Comparison of ENCODE assay signal across 9 mouse cellular contexts in genomic region chr4:96590911-96591790, GRCm38 (mm10). TPM values are rescaled to one million over a fixed set of nuclear protein-coding genes. Genes with fewer than 3 reads are reported as not detected.
DNase-seq lines count a peak whose midpoint lies in the region; ATAC-seq and TF ChIP-seq lines count a peak whose summit lies in the region.
"Had no signal": no experiment of that assay in that cellular context is flagged by ENCODE, and none has a peak within 500 bp of the region (broad histone marks: within the 10 kb centered on the region; RNA-seq: fewer than 3 reads in every experiment).

Cyp2j9 (minus strand) TSS chr4:96591578.

- H3K36me3 ChIP-seq in embryonic facial prominence, embryonic 15.5 days: no peaks in the 10 kb centered on the region
- no peaks in the 10 kb centered on the region for H3K36me3 ChIP-seq in midbrain, embryonic 15.5 days (replicated peaks)
- no peaks in the 10 kb centered on the region for H3K36me3 ChIP-seq in testis, adult 2 months (ENCODE audit: control insufficient read depth, insufficient read depth, low read length)

- H3K9me3 ChIP-seq in embryonic facial prominence, embryonic 15.5 days (replicated peaks): no peaks in the 10 kb centered on the region
- H3K9me3 ChIP-seq in midbrain, embryonic 15.5 days: no peaks in the 10 kb centered on the region

- H3K27me3 ChIP-seq in embryonic facial prominence, embryonic 15.5 days: no peaks in the 10 kb centered on the region
- H3K27me3 ChIP-seq in midbrain, embryonic 15.5 days (replicated peaks): no peaks in the 10 kb centered on the region
- H3K27me3 ChIP-seq in testis, adult 2 months (ENCODE audit: control insufficient read depth, insufficient read depth, low read length): no peaks in the 10 kb centered on the region

- peak within 1 kb of the TSS; percentile 89 for H3K27ac ChIP-seq in layer of hippocampus, adult 2 months
- peak within 1 kb of the TSS; percentile 79 for H3K27ac ChIP-seq in embryonic facial prominence, embryonic 15.5 days (replicated peaks)
- H3K27ac ChIP-seq in midbrain, embryonic 15.5 days: 0 out of 2 replicates have a peak within 1 kb of the TSS, but pooled peaks have one; percentile 5
- peak within 1 kb of the TSS; percentile 63 for H3K27ac ChIP-seq in testis, adult 2 months (ENCODE audit: control insufficient read depth, insufficient read depth, low read depth, low read length)

- no peak for TF ChIP-seq POLR2A in testis, adult 2 months (IDR thresholded peaks at IDR 0.05; ENCODE audit: control insufficient read depth, low read depth, low read length)

- peaks cover 8% of the 10 kb centered on the region for H3K4me1 ChIP-seq in embryonic facial prominence, embryonic 15.5 days
- no peaks in the 10 kb centered on the region for H3K4me1 ChIP-seq in midbrain, embryonic 15.5 days
- H3K4me1 ChIP-seq in testis, adult 2 months (ENCODE audit: control insufficient read depth, insufficient read depth, low read length): no peaks in the 10 kb centered on the region; the same call in 1 of the 2 replicates

- ATAC-seq in embryonic facial prominence, embryonic 15.5 days (ENCODE audit: insufficient number of reproducible peaks, low FRiP score, low TSS enrichment, low read depth): peak; percentile 82
- peak; percentile 93 for ATAC-seq in midbrain, embryonic 15.5 days (replicated peaks)

- peak; percentile 45 to 65 for DNase-seq in layer of hippocampus, adult 2 months (ENCODE audit: low spot score in 2 of 2)
- DNase-seq in layer of hippocampus, adult 9-11 months: no peak
- peak; percentile 90 for DNase-seq in heart, adult 8-10 months (ENCODE audit: low spot score)
- peak; percentile 44 to 48 for DNase-seq in kidney, adult 8-10 months
- peak; percentile 12 for DNase-seq in liver

- peak within 1 kb of the TSS; percentile 49 for H3K4me2 ChIP-seq in embryonic facial prominence, embryonic 15.5 days (replicated peaks)
- peak within 1 kb of the TSS; percentile 55 for H3K4me2 ChIP-seq in midbrain, embryonic 15.5 days

- peak within 1 kb of the TSS; percentile 12 for H3K9ac ChIP-seq in embryonic facial prominence, embryonic 15.5 days
- H3K9ac ChIP-seq in midbrain, embryonic 15.5 days: peak within 1 kb of the TSS; percentile 28; the same call in 1 of the 2 replicates

- no peak for TF ChIP-seq CTCF in layer of hippocampus, adult 2 months (conservative IDR thresholded peaks at IDR 0.05)
- TF ChIP-seq CTCF in testis, adult 2 months (IDR thresholded peaks at IDR 0.05; ENCODE audit: control insufficient read depth, insufficient read depth, insufficient replicate concordance, low read depth, low read length): no peak

- 4% methylated on average over 18 of the region's 18 CpGs for WGBS in embryonic facial prominence, embryonic 15.5 days
- 5% methylated on average over 18 of the region's 18 CpGs for WGBS in midbrain, embryonic 15.5 days

- H3K4me3 ChIP-seq in layer of hippocampus, adult 2 months: peak within 1 kb of the TSS; percentile 55
- peak within 1 kb of the TSS; percentile 45 for H3K4me3 ChIP-seq in embryonic facial prominence, embryonic 15.5 days (replicated peaks)
- peak within 1 kb of the TSS; percentile 33 for H3K4me3 ChIP-seq in midbrain, embryonic 15.5 days
- peak within 1 kb of the TSS; percentile 10 for H3K4me3 ChIP-seq in testis, adult 2 months (ENCODE audit: control insufficient read depth, low read depth, low read length)

RNA-seq across cellular contexts. Expression of gene Cyp2j9, which starts in this region (rescaled TPM):
- 10 to 100 TPM; 33.3 to 34.5 TPM for total RNA-seq in layer of hippocampus, adult 2 months (2021)
- 2.8 and 3.2 TPM in 2 replicates for polyA plus RNA-seq in embryonic facial prominence, embryonic 15.5 days (2015; fragmentation: Nextera tagmentation; extraction: Ambion mirVana)
- 1 to 10 TPM; 1.3 to 1.8 (median 1.5) TPM for total RNA-seq in heart, adult 8-10 months (2022)
- 4.3 and 5.6 TPM in 2 replicates for polyA plus RNA-seq in midbrain, embryonic 15.5 days (2015; fragmentation: Nextera tagmentation; extraction: Ambion mirVana)
- 0.18 and 0.33 TPM in 2 replicates for polyA plus RNA-seq in testis, adult 2 months (2012; rRNA removed)
- polyA plus RNA-seq: C2C12 had no signal

Comparison
In these comparisons a context has a peak if more than half of its experiments do, and no peak if none do; other contexts are left out.
1. RNA of gene Cyp2j9 (total RNA-seq): 33.3 to 34.5 TPM in layer of hippocampus, adult 2 months; 1.3 to 1.8 TPM in heart, adult 8-10 months; every median in the first group is over 10 times any median in the second.
2. H3K27ac ChIP-seq: peak in every context shown above with its lines; median percentile 89 in layer of hippocampus, adult 2 months; 79 in embryonic facial prominence, embryonic 15.5 days; 63 in testis, adult 2 months; 5 in midbrain, embryonic 15.5 days.
3. Peak in every context shown above with its lines, with median percentiles within 50 percentile points of each other: H3K4me3 ChIP-seq.